Mouse (Mus musculus) ES-Bruce4 (cell line): Measurements from ENCODE around the gene Gm28778.

Source experiments
- CTCF ChIP-seq: IDR thresholded peaks from one replicate; pipeline ENCODE4 v1.8.1; 2011; ENCODE audit warnings: low read depth, low read length
- EP300 ChIP-seq: IDR thresholded peaks from 2 replicates; pipeline ENCODE4 v1.6.1; 2011; ENCODE audit warnings: low read depth, low read length; ENCODE audit not compliant: insufficient read depth

GRCm38 (mm10) chr1:53291197-53291596 lies 5.7 kb upstream of the Gm28778 start:
- TF ChIP-seq CTCF (no peak), EP300 (no peak)
